Mouse (Mus musculus): ENCODE measurements around the gene Fgf8.

DNA sequence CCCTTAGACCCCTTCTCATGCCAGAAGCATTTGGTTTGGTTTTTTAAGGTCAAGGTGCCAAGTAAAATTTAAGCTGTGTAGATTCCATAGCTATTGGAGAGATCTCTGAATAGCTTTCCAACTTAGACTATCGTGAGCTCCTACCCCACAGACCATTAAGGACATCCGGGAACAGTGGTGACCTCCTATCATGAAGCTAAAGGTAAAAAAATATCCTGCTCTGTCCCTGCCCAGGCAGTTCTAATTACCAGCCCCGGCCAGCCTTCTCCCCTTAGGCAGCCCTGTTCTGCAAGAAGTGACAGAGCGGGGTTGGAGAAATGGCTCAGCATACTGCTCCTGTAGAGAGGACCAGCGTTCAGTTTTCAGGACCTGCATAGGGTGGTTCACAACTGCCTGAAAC is 4.2 kb downstream of the Fgf8 start:
- TF ChIP-seq POLR2A (IDR thresholded peaks at IDR 0.05; ENCODE audit: low read depth, low read length) (no peak), CTCF (conservative IDR thresholded peaks at IDR 0.05; ENCODE audit: insufficient read depth, insufficient read length, low read depth, low read length) (no peak)

Data from kidney, adult 2 months (tissue).